Mouse (Mus musculus) testis, adult 2 months (tissue): ENCODE data around the gene E2f3.

Source experiments
- CTCF ChIP-seq: fragments of 200-500 bp; IDR thresholded peaks from 2 replicates; pipeline ENCODE4 v1.5.1; 2012; ENCODE audit warnings: low read depth, mild to moderate bottlenecking, inconsistent platforms, low read length, moderate library complexity; ENCODE audit not compliant: control insufficient read depth, insufficient read depth, insufficient replicate concordance
- POLR2A ChIP-seq: fragments of 200-500 bp; IDR thresholded peaks from 2 replicates; pipeline ENCODE4 v1.6.1; 2012; ENCODE audit warnings: low read depth, mild to moderate bottlenecking, inconsistent platforms, low read length, moderate library complexity; ENCODE audit not compliant: control insufficient read depth

GRCm38 (mm10) chr13:29960416-29960815 lies 25.4 kb downstream of the E2f3 start:
- TF ChIP-seq POLR2A (no peak), CTCF (no peak)
